ENCODE assay signal across 1 mouse cellular context in the genomic region with DNA sequence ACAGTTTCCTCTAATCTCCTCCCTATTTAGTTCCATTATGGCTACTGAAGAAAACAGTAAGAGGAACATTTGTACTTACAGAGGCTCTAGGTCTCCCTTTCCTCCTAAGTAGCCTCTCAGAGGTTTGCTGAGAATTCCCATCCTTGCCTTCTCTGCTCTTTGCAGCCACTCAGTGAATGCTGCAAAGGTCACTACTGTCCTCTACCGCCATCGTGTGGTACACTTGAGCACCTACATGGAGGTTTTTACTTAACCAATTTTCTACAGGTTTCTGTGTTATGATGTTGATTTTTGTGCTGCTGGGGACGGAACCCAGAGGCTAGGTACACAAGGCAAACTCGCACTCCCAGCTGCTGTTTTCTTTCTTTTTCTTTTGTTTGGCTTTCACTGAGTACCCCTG.
TF ChIP-seq lines count a peak whose summit lies in the region.

No protein-coding gene starts in this region.

TF ChIP-seq in MEL, 35 proteins besides CTCF, POLR2A, EP300 and RAD21:
- TF ChIP-seq MEF2A (IDR thresholded peaks at IDR 0.05; ENCODE audit: extremely low read depth, insufficient replicate concordance, low read depth, low read length, poor library complexity, severe bottlenecking) (no peak), SMC3 (IDR thresholded peaks at IDR 0.05; ENCODE audit: low read depth, low read length) (peak; percentile 96), RCOR1 (IDR thresholded peaks at IDR 0.05; ENCODE audit: low read depth, low read length) (no peak), ELF1 (IDR thresholded peaks at IDR 0.05; ENCODE audit: low read depth, low read length) (no peak), BHLHE40 (IDR thresholded peaks at IDR 0.05; ENCODE audit: borderline replicate concordance, low read depth, low read length) (no peak), ZNF384 (IDR thresholded peaks at IDR 0.05; ENCODE audit: low read depth, low read length) (no peak), UBTF (IDR thresholded peaks at IDR 0.05; ENCODE audit: borderline replicate concordance, insufficient read depth, low read depth, low read length) (no peak), ZC3H11A (IDR thresholded peaks at IDR 0.05; ENCODE audit: low read depth, low read length) (peak; percentile 89), NRF1 (IDR thresholded peaks at IDR 0.05; ENCODE audit: insufficient read depth, low read depth, low read length, poor library complexity, severe bottlenecking) (no peak)
